Mouse (Mus musculus): Measurements from ENCODE around the gene Ctnnd2. TPM values are rescaled to one million over a fixed set of nuclear protein-coding genes. Genes with fewer than 3 reads are reported as not detected.
A peak's percentile ranks its signal among the peaks of the same experiment; 100 is the strongest.

Gene Ctnnd2
- polyA plus RNA-seq, 1 experiment, result 0.28 TPM

DNA sequence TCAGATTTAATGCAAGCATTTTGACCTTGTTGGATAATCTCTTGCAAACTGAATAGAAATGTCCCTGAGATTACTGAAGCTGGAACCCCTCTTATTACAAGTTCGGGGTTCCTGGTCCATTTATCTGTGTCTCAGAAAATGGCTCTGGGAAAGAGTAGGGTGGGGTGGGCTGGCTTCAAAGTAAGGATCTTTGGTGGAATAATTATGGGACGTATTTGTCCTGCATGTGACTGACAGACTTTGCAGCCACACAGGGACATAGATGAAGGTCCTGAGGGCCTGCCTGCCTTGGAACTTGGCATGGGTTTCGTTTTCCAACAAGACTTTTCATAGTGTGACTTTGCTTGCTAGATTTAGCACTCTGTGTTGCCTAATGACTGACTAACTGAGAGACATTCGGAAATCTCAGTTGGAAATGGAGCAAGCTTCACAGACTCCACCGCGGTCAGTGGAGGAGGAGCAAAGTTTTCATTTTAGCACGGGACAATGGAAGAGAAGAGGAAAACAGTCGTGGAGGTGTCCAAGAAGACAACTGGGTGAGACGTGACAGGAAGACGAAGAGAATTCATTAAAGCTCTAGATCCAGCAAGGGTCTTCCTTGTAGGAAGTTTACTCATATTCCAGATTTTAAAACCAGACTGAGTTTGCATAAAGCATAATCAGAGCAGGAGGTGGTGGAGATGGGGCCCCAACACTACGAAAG, 749 bp upstream of the Ctnnd2 start:
- DNase-seq, result no peak
- 0 out of 2 replicates have a peak, but pooled peaks cover 6% of the 10 kb centered on the region for H3K27me3 ChIP-seq (replicated peaks; ENCODE audit: control insufficient read depth, insufficient read depth, low read length)
- TF ChIP-seq CTCF (conservative IDR thresholded peaks at IDR 0.05; ENCODE audit: insufficient read depth, insufficient read length, low read depth, low read length), result no peak
- no peak for TF ChIP-seq POLR2A (IDR thresholded peaks at IDR 0.05; ENCODE audit: low read depth, low read length)
- no peak overlapping the region for H3K27ac ChIP-seq (ENCODE audit: insufficient read depth, low read depth, low read length)
- no peaks in the 10 kb centered on the region for H3K4me1 ChIP-seq (ENCODE audit: control insufficient read depth, insufficient read depth, low read length)
- H3K36me3 ChIP-seq (ENCODE audit: control insufficient read depth, insufficient read depth, low read length), result no peaks in the 10 kb centered on the region
- H3K4me3 ChIP-seq (ENCODE audit: insufficient read depth, low read depth, low read length), result no peak overlapping the region
- WGBS, result 18% methylated on average over 11 of the region's 11 CpGs

DNA sequence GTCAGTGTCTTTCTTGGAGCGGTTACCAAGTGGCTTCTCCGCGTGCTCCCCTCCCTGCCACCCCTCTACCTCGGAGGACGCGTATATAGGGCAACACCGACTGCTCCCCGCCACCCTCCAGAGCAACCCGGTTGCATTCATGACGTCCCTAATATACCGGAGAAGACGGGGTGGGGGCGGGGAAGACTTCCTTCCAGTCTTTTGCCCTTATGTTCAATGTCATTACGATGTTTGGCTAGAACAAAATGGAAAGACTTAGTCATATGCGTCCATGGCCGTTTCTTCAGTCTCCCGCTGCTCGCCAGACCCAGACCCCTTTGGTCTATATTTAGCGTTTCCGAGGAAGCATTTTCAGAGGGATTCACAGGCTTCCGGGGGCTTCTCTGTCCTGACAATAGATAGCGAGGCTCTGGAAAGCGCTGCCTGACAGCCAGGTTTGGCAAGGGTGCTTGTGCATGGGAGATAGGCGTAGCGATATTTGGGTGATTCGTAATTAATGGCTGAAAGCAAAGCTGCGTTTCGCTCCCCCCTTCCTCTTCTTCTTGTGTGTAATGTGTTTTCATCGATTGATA, 1.1 kb downstream of the Ctnnd2 start:
- no peaks in the 10 kb centered on the region for H3K36me3 ChIP-seq (ENCODE audit: control insufficient read depth, insufficient read depth, low read length)
- DNase-seq, result no peak
- 1% methylated on average over 29 of the region's 29 CpGs for WGBS
- H3K27ac ChIP-seq (ENCODE audit: insufficient read depth, low read depth, low read length), result no peak overlapping the region
- no peaks in the 10 kb centered on the region for H3K4me1 ChIP-seq (ENCODE audit: control insufficient read depth, insufficient read depth, low read length)
- H3K4me3 ChIP-seq (ENCODE audit: insufficient read depth, low read depth, low read length), result peak overlapping the region; percentile 39; the same call in 1 of the 2 replicates
- 0 out of 2 replicates have a peak, but pooled peaks cover 6% of the 10 kb centered on the region for H3K27me3 ChIP-seq (replicated peaks; ENCODE audit: control insufficient read depth, insufficient read depth, low read length)
- TF ChIP-seq CTCF (conservative IDR thresholded peaks at IDR 0.05; ENCODE audit: insufficient read depth, insufficient read length, low read depth, low read length) (no peak), POLR2A (IDR thresholded peaks at IDR 0.05; ENCODE audit: low read depth, low read length) (no peak)

DNA sequence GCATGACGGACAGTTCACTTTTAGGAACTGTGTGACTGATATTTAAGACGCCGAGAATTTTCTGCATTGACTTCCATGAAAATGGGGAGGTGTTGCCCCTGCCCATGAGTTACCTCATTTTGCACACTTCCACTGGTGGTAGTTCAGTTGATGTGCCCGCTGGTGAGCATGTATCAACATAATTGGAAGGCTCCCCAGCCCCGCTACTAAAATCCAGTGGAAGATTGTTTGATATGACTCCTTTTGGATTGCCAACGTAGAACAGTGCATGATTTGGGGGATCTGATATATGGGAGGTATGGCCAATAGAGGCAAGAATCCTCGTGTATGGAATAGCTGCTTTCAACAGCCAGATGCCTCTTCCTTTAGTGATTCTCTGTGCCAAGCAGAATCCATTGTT, 1.9 kb downstream of the Ctnnd2 start:
- H3K36me3 ChIP-seq (ENCODE audit: control insufficient read depth, insufficient read depth, low read length), result no peaks in the 10 kb centered on the region
- no peak overlapping the region for H3K4me3 ChIP-seq (ENCODE audit: insufficient read depth, low read depth, low read length)
- no peak overlapping the region for H3K27ac ChIP-seq (ENCODE audit: insufficient read depth, low read depth, low read length)
- H3K4me1 ChIP-seq (ENCODE audit: control insufficient read depth, insufficient read depth, low read length), result no peaks in the 10 kb centered on the region
- 53% methylated on average over 7 of the region's 7 CpGs for WGBS
- TF ChIP-seq POLR2A (IDR thresholded peaks at IDR 0.05; ENCODE audit: low read depth, low read length) (no peak), CTCF (conservative IDR thresholded peaks at IDR 0.05; ENCODE audit: insufficient read depth, insufficient read length, low read depth, low read length) (no peak)
- no peak for DNase-seq
- H3K27me3 ChIP-seq (replicated peaks; ENCODE audit: control insufficient read depth, insufficient read depth, low read length), result 0 out of 2 replicates have a peak, but pooled peaks cover 6% of the 10 kb centered on the region

DNA sequence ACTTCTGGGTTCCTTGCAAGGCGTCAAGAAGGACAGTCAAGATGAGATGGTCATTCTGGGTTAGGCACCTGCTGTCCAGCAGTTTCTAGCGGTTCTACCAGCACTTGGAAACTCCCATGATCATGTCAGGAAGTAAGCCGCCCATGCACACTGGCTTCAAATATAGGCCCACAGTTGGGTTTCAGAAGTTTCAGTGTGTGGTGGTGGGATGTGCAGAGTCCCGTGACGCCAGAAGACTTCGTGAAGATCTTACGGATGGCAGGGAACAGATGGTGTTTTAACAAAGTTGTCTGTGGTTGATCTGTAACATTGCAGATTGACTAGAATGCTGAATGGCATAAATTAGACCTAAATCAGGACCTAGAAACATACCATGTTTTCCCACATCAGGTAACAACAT, 11.6 kb downstream of the Ctnnd2 start:
- 86% methylated on average over 7 of the region's 7 CpGs for WGBS
- H3K4me3 ChIP-seq (ENCODE audit: insufficient read depth, low read depth, low read length), result no peak overlapping the region
- H3K4me1 ChIP-seq (ENCODE audit: control insufficient read depth, insufficient read depth, low read length), result no peaks in the 10 kb centered on the region
- H3K27me3 ChIP-seq (replicated peaks; ENCODE audit: control insufficient read depth, insufficient read depth, low read length), result no peaks in the 10 kb centered on the region; the same call in 1 of the 2 replicates
- no peaks in the 10 kb centered on the region for H3K36me3 ChIP-seq (ENCODE audit: control insufficient read depth, insufficient read depth, low read length)
- no peak for DNase-seq
- H3K27ac ChIP-seq (ENCODE audit: insufficient read depth, low read depth, low read length), result no peak overlapping the region
- no peak for TF ChIP-seq POLR2A (IDR thresholded peaks at IDR 0.05; ENCODE audit: low read depth, low read length)
- TF ChIP-seq CTCF (conservative IDR thresholded peaks at IDR 0.05; ENCODE audit: insufficient read depth, insufficient read length, low read depth, low read length), result no peak

DNA sequence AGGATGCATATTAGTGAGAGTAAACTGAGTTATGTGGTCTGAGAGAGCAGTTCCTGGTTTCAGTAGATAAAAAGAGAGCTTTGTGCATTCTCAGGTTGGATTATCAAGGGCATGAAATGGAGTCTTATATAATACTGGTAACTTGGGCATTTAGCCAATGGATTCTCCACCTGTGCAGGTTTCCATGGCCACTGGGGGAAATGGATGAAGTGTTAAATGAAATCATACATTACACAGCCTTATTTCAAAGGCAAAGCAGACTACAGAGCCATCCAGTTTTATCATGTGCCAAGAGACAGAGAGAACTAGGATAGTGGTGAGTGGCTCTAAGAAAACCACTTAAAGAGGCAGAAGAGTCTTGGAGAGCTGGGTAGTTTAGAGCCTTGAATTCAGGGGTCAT, 18.5 kb downstream of the Ctnnd2 start:
- Histone ChIP-seq H3K27ac (ENCODE audit: insufficient read depth, low read depth, low read length) (no peak overlapping the region), H3K4me3 (ENCODE audit: insufficient read depth, low read depth, low read length) (no peak overlapping the region), H3K36me3 (ENCODE audit: control insufficient read depth, insufficient read depth, low read length) (no peaks in the 10 kb centered on the region), H3K4me1 (ENCODE audit: control insufficient read depth, insufficient read depth, low read length) (no peaks in the 10 kb centered on the region), H3K27me3 (replicated peaks; ENCODE audit: control insufficient read depth, insufficient read depth, low read length) (no peaks in the 10 kb centered on the region; the same call in 1 of the 2 replicates)
- TF ChIP-seq POLR2A (IDR thresholded peaks at IDR 0.05; ENCODE audit: low read depth, low read length), result no peak
- no peak for TF ChIP-seq CTCF (conservative IDR thresholded peaks at IDR 0.05; ENCODE audit: insufficient read depth, insufficient read length, low read depth, low read length)
- DNase-seq, result no peak

DNA sequence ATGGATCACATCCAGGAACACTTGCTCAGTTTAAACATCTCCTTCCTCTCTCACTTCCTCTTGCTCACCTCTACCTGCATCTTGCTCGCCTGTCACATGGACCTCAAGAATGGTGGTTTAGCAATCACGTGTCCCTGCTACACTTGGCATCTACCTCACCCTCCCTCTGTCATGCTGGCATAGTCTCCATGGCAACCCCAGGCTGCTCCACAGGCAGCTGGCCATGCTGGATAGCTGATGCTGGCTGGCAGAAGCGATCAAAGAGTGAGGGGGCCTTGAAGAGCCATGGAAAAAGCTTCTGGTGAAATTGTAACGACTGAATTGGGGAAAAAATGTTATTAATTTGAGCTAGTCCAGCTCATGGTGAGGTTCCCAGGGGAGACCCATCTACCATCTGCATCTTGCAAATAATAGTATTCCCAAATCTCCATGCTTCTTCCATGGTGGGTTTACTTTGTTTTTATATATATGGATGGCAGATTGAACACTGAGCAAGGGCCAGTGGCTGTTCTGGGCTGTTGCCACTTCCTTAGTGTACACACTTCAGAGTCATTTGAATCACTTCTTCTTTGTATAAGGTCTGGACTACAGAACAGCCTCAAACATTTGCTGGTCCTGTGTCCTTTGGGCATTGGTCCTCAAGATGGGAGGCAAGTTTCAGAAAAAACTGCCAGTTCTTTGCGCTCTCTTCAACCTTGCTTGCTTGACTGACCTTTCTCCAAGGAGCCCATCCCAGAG, 19.7 kb downstream of the Ctnnd2 start:
- TF ChIP-seq CTCF (conservative IDR thresholded peaks at IDR 0.05; ENCODE audit: insufficient read depth, insufficient read length, low read depth, low read length) (no peak), POLR2A (IDR thresholded peaks at IDR 0.05; ENCODE audit: low read depth, low read length) (no peak)
- Histone ChIP-seq H3K36me3 (ENCODE audit: control insufficient read depth, insufficient read depth, low read length) (no peaks in the 10 kb centered on the region), H3K4me1 (ENCODE audit: control insufficient read depth, insufficient read depth, low read length) (no peaks in the 10 kb centered on the region), H3K27me3 (replicated peaks; ENCODE audit: control insufficient read depth, insufficient read depth, low read length) (no peaks in the 10 kb centered on the region; the same call in 1 of the 2 replicates), H3K27ac (ENCODE audit: insufficient read depth, low read depth, low read length) (no peak overlapping the region), H3K4me3 (ENCODE audit: insufficient read depth, low read depth, low read length) (no peak overlapping the region)
- WGBS, result 68% methylated on average over 5 of the region's 5 CpGs
- no peak for DNase-seq

DNA sequence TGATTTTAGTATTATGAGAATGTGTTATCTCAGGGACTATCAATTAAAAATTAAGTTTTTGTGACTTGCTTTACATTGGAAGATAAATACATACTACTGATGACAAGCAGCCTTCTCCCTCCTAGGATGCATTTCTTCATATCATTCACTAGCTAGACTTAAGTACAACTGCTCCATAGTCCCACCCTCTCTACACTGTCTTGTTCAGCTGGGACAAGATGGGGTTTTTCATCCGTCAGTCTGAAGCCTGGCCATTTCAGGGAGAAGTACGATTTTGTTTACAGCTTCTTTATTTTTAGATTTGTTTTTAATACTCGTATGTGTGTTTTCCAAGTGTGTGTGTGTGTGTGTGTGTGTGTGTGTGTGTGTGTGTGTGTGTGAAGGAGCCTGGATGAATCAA, 26.0 kb downstream of the Ctnnd2 start:
- 73% methylated on average over 3 of the region's 3 CpGs for WGBS
- Histone ChIP-seq H3K36me3 (ENCODE audit: control insufficient read depth, insufficient read depth, low read length) (no peaks in the 10 kb centered on the region), H3K27ac (ENCODE audit: insufficient read depth, low read depth, low read length) (no peak overlapping the region), H3K4me1 (ENCODE audit: control insufficient read depth, insufficient read depth, low read length) (no peaks in the 10 kb centered on the region), H3K27me3 (replicated peaks; ENCODE audit: control insufficient read depth, insufficient read depth, low read length) (no peaks in the 10 kb centered on the region), H3K4me3 (ENCODE audit: insufficient read depth, low read depth, low read length) (no peak overlapping the region)
- TF ChIP-seq CTCF (conservative IDR thresholded peaks at IDR 0.05; ENCODE audit: insufficient read depth, insufficient read length, low read depth, low read length) (no peak), POLR2A (IDR thresholded peaks at IDR 0.05; ENCODE audit: low read depth, low read length) (no peak)
- DNase-seq, result no peak
